Mouse (Mus musculus) spleen, adult 10 weeks (tissue): ENCODE measurements around the gene Tbkbp1. TPM values are rescaled to one million over a fixed set of nuclear protein-coding genes. Genes with fewer than 3 reads are reported as not detected.

Source experiments
- polyA plus RNA-seq: library from polyadenylated mRNA; stranded (reverse); fragments of 350-450 nt; fragmentation: Illumina TruSeq; extraction: RNeasy Lipid Tissue Mini Kit (QIAGEN cat#74804); gene quantifications from one replicate; pipeline ENCODE4 v1.2.3, GENCODE M21; 2015; ENCODE audit warnings: low replicate concordance; ENCODE audit not compliant: insufficient read depth

Tbkbp1 gene
- polyA plus RNA-seq: 6.7 TPM

GRCm38 (mm10) chr11:97151343-97151801 lies at the start of gene Tbkbp1:
TSS of gene Tbkbp1 (minus strand) at chr11:97151495.

DNA sequence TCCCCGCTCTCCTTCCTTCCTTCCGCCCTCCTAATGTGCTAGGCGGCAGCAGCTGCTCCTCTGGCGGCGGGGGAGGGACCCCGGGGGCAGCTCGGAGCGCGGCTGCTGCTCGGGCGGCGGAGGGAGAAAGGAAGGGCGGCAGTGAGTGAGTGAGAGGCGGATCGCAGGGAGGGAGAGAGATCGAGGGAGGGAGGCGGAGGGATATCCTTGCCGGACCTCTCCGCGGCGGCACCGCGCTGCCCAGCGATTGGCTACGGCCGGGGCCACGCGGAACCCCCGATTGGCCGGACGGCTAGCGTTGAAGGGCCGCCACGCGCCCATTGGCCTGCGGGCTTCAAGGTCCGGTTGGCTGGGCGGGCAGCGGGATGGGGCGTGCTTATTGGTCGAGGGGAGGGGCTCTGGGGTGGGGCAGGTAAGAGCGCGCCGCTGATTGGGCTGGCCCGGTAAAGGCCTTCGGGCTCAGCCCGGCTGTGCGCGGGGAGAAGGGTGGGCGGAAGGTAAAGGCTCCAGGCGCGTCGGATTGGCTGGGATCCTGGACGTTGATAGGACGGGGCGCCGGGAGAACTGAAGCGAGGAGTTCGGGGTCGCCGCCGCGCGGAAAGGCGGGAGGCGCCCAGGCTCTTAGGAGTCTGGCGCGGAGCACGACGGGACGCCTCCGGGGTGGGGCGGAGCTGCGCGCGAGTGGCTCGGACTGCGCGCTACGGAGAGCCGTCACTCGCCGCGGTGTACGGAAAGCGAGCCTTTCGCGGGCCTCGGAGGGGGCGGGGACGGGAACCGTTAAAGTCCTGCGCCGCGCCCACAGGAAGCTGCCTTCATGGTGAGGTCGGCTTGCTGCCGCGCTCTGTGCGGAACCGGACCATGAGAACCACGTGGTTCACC lies 36.7 kb upstream of the Tbkbp1 start, which contains the start of gene Kpnb1:
Gene Kpnb1 (minus strand): TSS at position 118 of the 879 bp plus-strand sequence.

GRCm38 (mm10) chr11:97114671-97115601 lies 36.4 kb downstream of the Tbkbp1 start, which contains the start of gene Tbx21:
TSS of gene Tbx21 (minus strand) at chr11:97115331.

Other genes with a start within 250 kb of the Tbkbp1 start
- 48.7 TPM for gene Cdk5rap3, start 235.0 kb downstream of the Tbkbp1 start, polyA plus RNA-seq
- gene Prr15l, start 223.4 kb downstream of the Tbkbp1 start, polyA plus RNA-seq: 0.37 TPM
- gene Pnpo, start 207.5 kb downstream of the Tbkbp1 start, polyA plus RNA-seq: 34.8 TPM
- 12.8 TPM for gene Sp2, start 168.5 kb downstream of the Tbkbp1 start, polyA plus RNA-seq
- 1.1 TPM for gene Sp6, start 138.1 kb downstream of the Tbkbp1 start, polyA plus RNA-seq
- gene Scrn2, start 121.6 kb downstream of the Tbkbp1 start, polyA plus RNA-seq: 0.94 TPM
- gene Lrrc46, start 110.1 kb downstream of the Tbkbp1 start, polyA plus RNA-seq: not detected
- 40.6 TPM for gene Mrpl10, start 109.9 kb downstream of the Tbkbp1 start, polyA plus RNA-seq
- gene Osbpl7, start 100.9 kb downstream of the Tbkbp1 start, polyA plus RNA-seq: 6.2 TPM
- 7.5 TPM for gene Tbx21, start 36.2 kb downstream of the Tbkbp1 start, polyA plus RNA-seq
- gene Kpnb1, start 36.4 kb upstream of the Tbkbp1 start, polyA plus RNA-seq: 199 TPM
- gene Npepps, start 129.1 kb upstream of the Tbkbp1 start, polyA plus RNA-seq: 51.2 TPM
- 24.6 TPM for gene Mrpl45, start 164.2 kb upstream of the Tbkbp1 start, polyA plus RNA-seq
- gene Gpr179, start 200.6 kb upstream of the Tbkbp1 start, polyA plus RNA-seq: 0.07 TPM
- 14.6 TPM for gene Socs7, start 211.1 kb upstream of the Tbkbp1 start, polyA plus RNA-seq